17 mouse cellular contexts compared by ENCODE assay signal in the genomic region with DNA sequence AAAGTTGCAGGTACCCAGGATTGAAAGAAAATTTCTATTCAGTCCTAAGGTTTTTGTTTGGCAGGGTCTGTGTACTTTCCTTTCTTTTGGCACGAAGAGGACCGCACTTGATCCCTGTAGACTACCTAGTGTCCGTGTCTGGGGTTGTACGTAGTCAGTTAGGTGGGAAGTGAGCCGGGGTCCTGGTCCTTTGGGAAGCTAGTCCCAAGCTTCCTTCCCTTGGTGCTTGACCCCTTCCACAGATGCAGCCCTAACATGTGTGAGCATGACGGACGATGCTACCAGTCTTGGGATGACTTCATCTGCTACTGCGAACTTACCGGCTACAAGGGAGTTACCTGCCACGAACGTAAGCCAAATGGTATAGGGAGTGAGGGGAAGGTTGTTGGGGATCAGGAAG. TPM values are rescaled to one million over a fixed set of nuclear protein-coding genes. Genes with fewer than 3 reads are reported as not detected.
"Had no signal": no experiment of that assay in that cellular context is flagged by ENCODE, and none has a peak within 500 bp of the region (broad histone marks: within the 10 kb centered on the region; RNA-seq: fewer than 3 reads in every experiment).

No protein-coding gene starts in this region.

- H3K4me2 ChIP-seq: neural tube, embryonic 13.5 days; neural tube, embryonic 15.5 days; stomach, embryonic 15.5 days had no signal

- DNase-seq: retina, postnatal 1 day; right cerebral cortex, adult 18-20 months; right cerebral cortex, postnatal 14 days; right cerebral cortex, postnatal 25 days; right cerebral cortex, postnatal 4 days; spleen, adult 18-20 months; thymus, adult 18-20 months; thymus, adult 2 months; thymus, postnatal 14 days; thymus, postnatal 25 days; thymus, postnatal 36 days; thymus, postnatal 4 days had no signal

- H3K9me3 ChIP-seq: neural tube, embryonic 13.5 days; neural tube, embryonic 15.5 days; stomach, embryonic 15.5 days had no signal

- H3K9ac ChIP-seq: neural tube, embryonic 15.5 days; stomach, embryonic 15.5 days had no signal

- H3K27ac ChIP-seq: neural tube, embryonic 13.5 days; neural tube, embryonic 15.5 days; stomach, embryonic 15.5 days; stomach, postnatal 0 days had no signal

- H3K4me3 ChIP-seq: neural tube, embryonic 13.5 days; neural tube, embryonic 15.5 days; stomach, embryonic 15.5 days had no signal

RNA-seq across cellular contexts. Expression of a gene that starts 6.7 kb away (rescaled TPM):
- total RNA-seq: neutrophil, adult 5-6 weeks had no signal

RNA-seq across cellular contexts. Expression of a gene that starts 11.6 kb away (rescaled TPM):
- total RNA-seq: neutrophil, adult 5-6 weeks had no signal
